Mouse (Mus musculus): ENCODE measurements around the gene Clec2l.

Clec2l gene

GRCm38 (mm10) chr6:38662714-38663615 lies at the start of gene Clec2l:
TSS of gene Clec2l (plus strand) at chr6:38663069.
- no peak for DNase-seq (ENCODE audit: low read depth)

- no peak for DNase-seq (ENCODE audit: low read depth)
Observed at GRCm38 (mm10) chr6:38622406-38622805, 40.5 kb upstream of the Clec2l start.

- no peak for DNase-seq (ENCODE audit: low read depth)
Observed at GRCm38 (mm10) chr6:38623457-38623856, 39.4 kb upstream of the Clec2l start.

GRCm38 (mm10) chr6:38624439-38624838 lies 38.4 kb upstream of the Clec2l start:
- DNase-seq (ENCODE audit: low read depth) = no peak

GRCm38 (mm10) chr6:38626086-38626485 lies 36.8 kb upstream of the Clec2l start:
- no peak for DNase-seq (ENCODE audit: low read depth)

- DNase-seq (ENCODE audit: low read depth) = no peak
Observed at GRCm38 (mm10) chr6:38627081-38627480, 35.8 kb upstream of the Clec2l start.

GRCm38 (mm10) chr6:38627486-38627885 lies 35.4 kb upstream of the Clec2l start:
- DNase-seq (ENCODE audit: low read depth) = no peak

- no peak for DNase-seq (ENCODE audit: low read depth)
Observed at GRCm38 (mm10) chr6:38629556-38629955, 33.3 kb upstream of the Clec2l start.

GRCm38 (mm10) chr6:38632826-38633225 lies 30.0 kb upstream of the Clec2l start:
- no peak for DNase-seq (ENCODE audit: low read depth)

- DNase-seq (ENCODE audit: low read depth) = no peak
Observed at GRCm38 (mm10) chr6:38634461-38634860, 28.4 kb upstream of the Clec2l start.

- peak; percentile 63 for DNase-seq (ENCODE audit: low read depth)
Observed at GRCm38 (mm10) chr6:38635941-38636851, 26.7 kb upstream of the Clec2l start.

GRCm38 (mm10) chr6:38636852-38637618 lies 25.8 kb upstream of the Clec2l start, which contains the start of gene Klrg2:
TSS of gene Klrg2 (minus strand) at chr6:38637242.
- DNase-seq (ENCODE audit: low read depth) = peak; percentile 82

- DNase-seq (ENCODE audit: low read depth) = no peak
Observed at GRCm38 (mm10) chr6:38640401-38640800, 22.5 kb upstream of the Clec2l start.

- DNase-seq (ENCODE audit: low read depth) = peak; percentile 34
Observed at GRCm38 (mm10) chr6:38641228-38641627, 21.6 kb upstream of the Clec2l start.

- no peak for DNase-seq (ENCODE audit: low read depth)
Observed at GRCm38 (mm10) chr6:38641645-38642044, 21.2 kb upstream of the Clec2l start.

GRCm38 (mm10) chr6:38642593-38642992 lies 20.3 kb upstream of the Clec2l start:
- no peak for DNase-seq (ENCODE audit: low read depth)

- no peak for DNase-seq (ENCODE audit: low read depth)
Observed at GRCm38 (mm10) chr6:38643039-38643438, 19.8 kb upstream of the Clec2l start.

GRCm38 (mm10) chr6:38649545-38649944 lies 13.3 kb upstream of the Clec2l start:
- peak; percentile 78 for DNase-seq (ENCODE audit: low read depth)

GRCm38 (mm10) chr6:38650263-38650937 lies 12.5 kb upstream of the Clec2l start:
- DNase-seq (ENCODE audit: low read depth) = peak; percentile 80

GRCm38 (mm10) chr6:38661626-38662025 lies 1.2 kb upstream of the Clec2l start:
- DNase-seq (ENCODE audit: low read depth) = no peak

- DNase-seq (ENCODE audit: low read depth) = peak; percentile 61
Observed at GRCm38 (mm10) chr6:38669580-38669979, 6.7 kb downstream of the Clec2l start.
